Mouse (Mus musculus): Measurements from ENCODE around the gene Sucla2.
"Not testable (repeated sequence)": the region's sequence is repeated elsewhere in the genome, so short reads cannot be mapped to it uniquely, and the experiment has no call there.

Sucla2 gene

GRCm38 (mm10) chr14:73507702-73508376, 17.3 kb upstream of the Sucla2 start:
- in situ Hi-C loops (cut with MboI; ENCODE audit: low pct_unique_long_range_greater_than_20kb in 1 of 2, low sequenced_read_pairs in 2 of 2, unreplicated experiment in 1 of 2), result no loop called here

- in situ Hi-C loops (cut with MboI; ENCODE audit: low pct_unique_long_range_greater_than_20kb in 1 of 2, low sequenced_read_pairs in 2 of 2, unreplicated experiment in 1 of 2), result no loop called here
These were observed 16.3 kb upstream of the Sucla2 start for GRCm38 (mm10) chr14:73508630-73509395.

DNA sequence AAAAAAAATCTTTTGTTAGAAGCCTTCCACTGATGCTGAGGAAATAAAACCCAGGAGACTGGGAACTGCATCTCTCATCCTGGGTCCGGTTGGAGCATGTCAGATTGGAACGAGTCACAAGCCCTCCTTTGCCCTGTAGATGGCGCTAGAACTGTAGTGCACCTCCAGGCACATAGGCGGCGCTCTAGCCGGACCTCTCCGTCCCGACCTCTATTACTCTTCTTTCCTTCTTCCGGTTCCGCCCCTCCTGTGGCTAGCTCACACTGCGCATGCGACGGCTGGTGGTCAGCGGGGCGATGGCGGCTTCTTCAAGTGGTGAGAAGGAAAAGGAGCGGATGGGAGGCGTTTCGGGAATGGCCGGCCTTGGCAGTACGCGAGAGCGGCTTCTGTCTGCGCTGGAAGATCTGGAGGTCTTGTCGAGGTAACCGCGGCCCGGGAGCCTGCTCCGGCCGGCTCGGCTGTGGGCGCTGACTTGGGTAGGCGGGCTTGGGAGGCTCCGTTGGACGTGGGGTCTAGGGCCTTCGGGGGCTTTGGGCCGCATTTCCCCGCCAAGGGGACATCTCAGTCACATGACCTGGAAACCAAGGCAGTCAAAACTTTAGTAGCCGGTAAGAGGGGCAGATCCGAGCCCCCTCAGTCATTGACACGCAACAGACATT, 15.2 kb upstream of the Sucla2 start, which contains the start of gene Med4:
Gene Med4 (plus strand): TSS at position 261 of the 659 bp plus-strand sequence.
- in situ Hi-C loops (cut with MboI; ENCODE audit: low pct_unique_long_range_greater_than_20kb in 1 of 2, low sequenced_read_pairs in 2 of 2, unreplicated experiment in 1 of 2), result no loop called here

- in situ Hi-C loops (cut with MboI; ENCODE audit: low pct_unique_long_range_greater_than_20kb in 1 of 2, low sequenced_read_pairs in 2 of 2, unreplicated experiment in 1 of 2), result no loop called here
These were observed 983 bp upstream of the Sucla2 start for GRCm38 (mm10) chr14:73524136-73524535.

DNA sequence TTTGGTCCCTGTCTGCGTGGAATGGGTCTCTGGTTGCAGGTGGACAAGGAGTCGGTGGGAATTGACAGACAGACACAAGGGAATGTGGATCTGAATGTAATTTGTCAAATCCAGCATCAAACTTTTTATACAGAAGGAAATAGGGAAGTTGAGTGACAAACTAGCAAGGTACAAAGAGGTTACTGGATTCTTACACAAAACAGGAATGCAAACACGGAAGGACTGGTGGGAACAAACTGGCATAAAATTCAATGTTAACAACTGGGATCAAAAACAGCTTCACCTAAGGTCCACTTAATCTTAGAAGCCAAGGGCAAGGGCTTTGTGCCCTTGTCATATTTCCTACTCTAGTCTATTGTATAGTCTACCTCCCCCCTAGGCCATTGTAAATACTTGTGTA, 3.5 kb downstream of the Sucla2 start:
- in situ Hi-C loops (cut with MboI; ENCODE audit: low pct_unique_long_range_greater_than_20kb in 1 of 2, low sequenced_read_pairs in 2 of 2, unreplicated experiment in 1 of 2), result not testable (repeated sequence)

DNA sequence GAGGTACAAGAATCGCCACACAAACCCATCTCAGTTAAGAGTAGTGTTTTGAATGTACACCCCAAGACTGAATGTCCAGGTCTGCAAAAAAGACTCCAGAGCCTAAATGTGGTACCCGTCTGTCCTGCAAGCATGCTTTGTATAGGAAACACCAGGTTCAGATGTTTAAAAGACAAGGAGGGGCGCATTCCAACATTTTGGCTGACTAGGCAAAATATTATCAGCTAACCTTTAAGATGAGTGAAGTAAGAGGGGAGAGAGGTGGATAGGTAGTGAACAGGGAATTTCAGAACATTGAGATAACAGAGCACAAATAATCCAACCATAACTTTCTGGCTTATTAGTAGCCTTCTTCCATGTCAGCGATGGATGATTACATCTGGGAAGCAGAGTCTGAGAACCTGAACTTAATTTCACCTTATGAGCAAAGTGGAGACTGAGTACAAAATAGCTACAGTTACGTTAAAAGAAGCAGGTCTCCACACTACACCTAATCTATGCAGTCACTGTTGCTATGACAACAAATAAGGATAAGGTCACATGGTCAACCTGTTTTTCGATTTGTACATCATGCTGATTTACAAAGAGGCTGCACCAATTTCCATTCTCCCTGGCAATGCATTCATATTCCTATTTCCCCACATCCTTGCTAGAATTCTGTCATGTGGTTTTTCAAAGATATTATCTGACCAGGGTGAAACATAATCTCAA, 8.8 kb downstream of the Sucla2 start:
- in situ Hi-C loops (cut with MboI; ENCODE audit: low pct_unique_long_range_greater_than_20kb in 1 of 2, low sequenced_read_pairs in 2 of 2, unreplicated experiment in 1 of 2), result no loop called here

GRCm38 (mm10) chr14:73535641-73536040, 10.5 kb downstream of the Sucla2 start:
- in situ Hi-C loops (cut with MboI; ENCODE audit: low pct_unique_long_range_greater_than_20kb in 1 of 2, low sequenced_read_pairs in 2 of 2, unreplicated experiment in 1 of 2), result no loop called here

DNA sequence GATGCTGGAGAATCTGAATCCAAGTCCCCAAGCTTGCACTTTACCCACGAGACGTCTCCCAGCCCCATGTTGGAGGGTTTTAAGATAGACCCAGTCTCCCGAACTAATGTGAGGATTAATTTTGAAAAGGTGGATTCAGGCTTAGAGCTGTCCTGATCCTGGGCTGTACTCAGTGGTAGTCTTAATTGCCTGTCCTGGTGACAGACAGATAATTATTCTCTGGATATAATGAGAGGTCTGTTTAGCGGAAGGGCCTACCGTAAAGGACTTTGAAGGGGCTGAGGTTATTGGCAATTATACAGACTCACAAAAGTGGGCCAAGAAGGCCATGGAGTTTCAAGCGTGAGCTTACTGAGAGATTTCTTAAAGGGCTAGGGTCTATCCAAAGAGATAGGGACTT, 18.7 kb downstream of the Sucla2 start:
- in situ Hi-C loops (cut with MboI; ENCODE audit: low pct_unique_long_range_greater_than_20kb in 1 of 2, low sequenced_read_pairs in 2 of 2, unreplicated experiment in 1 of 2), result no loop called here

- in situ Hi-C loops (cut with MboI; ENCODE audit: low pct_unique_long_range_greater_than_20kb in 1 of 2, low sequenced_read_pairs in 2 of 2, unreplicated experiment in 1 of 2), result no loop called here
These were observed 21.9 kb downstream of the Sucla2 start for GRCm38 (mm10) chr14:73547034-73547433.

- in situ Hi-C loops (cut with MboI; ENCODE audit: low pct_unique_long_range_greater_than_20kb in 1 of 2, low sequenced_read_pairs in 2 of 2, unreplicated experiment in 1 of 2), result no loop called here
These were observed 22.9 kb downstream of the Sucla2 start, which contains the start of gene Nudt15 for GRCm38 (mm10) chr14:73548051-73548450. TSS of gene Nudt15 (minus strand) at chr14:73548242.

- in situ Hi-C loops (cut with MboI; ENCODE audit: low pct_unique_long_range_greater_than_20kb in 1 of 2, low sequenced_read_pairs in 2 of 2, unreplicated experiment in 1 of 2), result no loop called here
These were observed 25.2 kb downstream of the Sucla2 start for GRCm38 (mm10) chr14:73550291-73550690.

- in situ Hi-C loops (cut with MboI; ENCODE audit: low pct_unique_long_range_greater_than_20kb in 1 of 2, low sequenced_read_pairs in 2 of 2, unreplicated experiment in 1 of 2), result no loop called here
These were observed 25.6 kb downstream of the Sucla2 start for GRCm38 (mm10) chr14:73550732-73551131.

DNA sequence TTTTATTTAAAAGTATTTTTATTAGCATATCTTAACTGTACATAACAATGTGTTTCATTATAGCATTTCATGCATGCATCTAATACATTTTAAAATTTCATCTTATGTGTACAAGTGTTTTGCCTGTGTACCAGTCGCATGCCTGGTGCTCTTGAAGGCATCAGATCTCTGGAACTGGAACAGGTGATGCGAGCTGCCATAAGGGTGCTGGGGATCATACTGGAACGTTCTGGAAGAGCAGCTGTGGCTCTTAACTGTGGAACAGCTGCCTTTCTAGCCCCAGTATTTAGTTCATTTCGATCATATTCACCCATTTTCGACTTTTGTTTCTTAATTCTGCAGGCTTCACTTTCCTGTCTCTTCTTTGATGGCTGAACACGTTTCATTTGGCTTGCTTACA, 26.0 kb downstream of the Sucla2 start:
- in situ Hi-C loops (cut with MboI; ENCODE audit: low pct_unique_long_range_greater_than_20kb in 1 of 2, low sequenced_read_pairs in 2 of 2, unreplicated experiment in 1 of 2), result no loop called here

DNA sequence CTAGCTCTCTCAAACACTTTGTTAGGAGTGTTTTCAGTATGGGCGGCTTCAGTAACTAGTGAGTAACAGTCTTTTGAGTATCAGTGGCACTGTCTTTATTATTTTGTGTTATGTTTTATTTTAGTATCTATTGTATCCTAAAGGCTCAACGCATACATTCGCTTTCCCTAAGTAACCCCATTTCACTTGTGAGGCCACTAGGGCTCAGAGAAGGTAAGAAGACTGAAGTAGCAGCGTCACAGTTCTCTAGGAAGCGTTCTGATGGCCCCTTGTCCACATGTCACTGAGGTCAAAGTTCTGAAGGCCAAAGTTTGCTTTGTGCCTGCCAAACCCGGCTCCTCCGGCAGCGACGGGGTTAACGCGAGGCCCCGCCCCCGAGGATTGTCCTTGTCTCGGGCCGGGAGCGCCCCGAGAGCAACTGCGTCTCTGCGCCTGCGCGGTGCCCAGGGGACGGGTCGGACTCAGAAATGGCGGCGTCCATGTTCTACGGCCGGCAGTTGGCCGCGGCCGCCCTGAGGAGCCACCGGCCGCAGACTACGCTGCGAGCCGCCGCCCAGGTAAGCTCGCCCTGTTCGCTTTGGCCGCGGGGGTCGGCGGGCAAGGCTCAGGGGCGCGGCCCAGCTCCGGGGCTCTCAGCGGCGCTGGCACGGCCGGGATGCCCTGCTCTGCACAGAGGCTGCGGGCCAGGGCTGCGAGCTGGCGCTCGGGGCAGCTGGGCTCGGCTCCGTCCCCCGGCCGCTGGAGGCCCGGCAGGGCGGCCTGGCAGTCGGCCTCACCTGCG, 27.4 kb downstream of the Sucla2 start:
- in situ Hi-C loops (cut with MboI; ENCODE audit: low pct_unique_long_range_greater_than_20kb in 1 of 2, low sequenced_read_pairs in 2 of 2, unreplicated experiment in 1 of 2), result no loop called here

DNA sequence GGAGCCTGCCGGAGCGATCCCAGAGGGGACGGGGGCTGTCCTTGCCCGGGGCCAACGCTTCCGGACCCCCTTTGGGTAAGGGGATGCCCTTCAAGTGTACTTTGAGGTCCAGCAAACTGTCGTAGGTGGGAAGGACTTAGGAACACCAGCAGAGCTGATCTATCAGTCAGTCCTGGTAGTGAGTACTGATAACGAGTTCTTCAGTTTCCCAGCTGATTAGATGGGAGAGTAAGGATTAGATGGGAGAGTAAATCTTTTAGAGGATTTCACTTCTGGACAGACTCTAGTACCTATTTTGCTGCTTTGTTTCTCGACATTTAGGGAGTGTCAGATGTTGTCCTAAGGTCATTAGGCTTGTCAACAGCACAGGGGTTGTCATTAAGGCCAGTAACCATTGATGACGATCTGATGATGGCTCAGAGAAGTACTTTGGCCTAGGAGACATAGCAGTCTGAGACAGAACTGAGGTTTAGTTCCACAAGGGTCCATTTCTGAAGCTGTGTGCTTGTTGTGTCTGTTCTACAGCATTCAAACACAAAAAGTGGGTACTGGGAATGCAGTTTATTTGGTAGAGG, 28.1 kb downstream of the Sucla2 start:
- in situ Hi-C loops (cut with MboI; ENCODE audit: low pct_unique_long_range_greater_than_20kb in 1 of 2, low sequenced_read_pairs in 2 of 2, unreplicated experiment in 1 of 2), result no loop called here

DNA sequence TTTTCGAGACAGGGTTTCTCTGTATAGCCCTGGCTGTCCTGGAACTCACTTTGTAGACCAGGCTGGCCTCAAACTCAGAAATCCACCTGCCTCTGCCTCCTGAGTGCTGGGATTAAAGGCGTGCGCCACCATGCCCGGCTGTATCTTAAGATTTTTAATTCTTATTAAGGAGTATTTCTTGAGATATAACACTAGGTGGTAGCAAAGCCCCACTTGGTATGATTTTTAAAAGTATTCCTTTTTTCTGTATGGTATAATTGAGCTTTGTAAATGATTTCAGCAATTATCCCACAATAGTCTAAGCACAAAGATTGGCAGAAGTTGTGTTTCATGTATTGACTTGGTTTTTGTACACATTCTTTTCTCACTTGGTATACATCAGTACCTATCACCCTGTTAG, 44.7 kb downstream of the Sucla2 start:
- in situ Hi-C loops (cut with MboI; ENCODE audit: low pct_unique_long_range_greater_than_20kb in 1 of 2, low sequenced_read_pairs in 2 of 2, unreplicated experiment in 1 of 2), result not testable (repeated sequence)

GRCm38 (mm10) chr14:73571143-73571542, 46.0 kb downstream of the Sucla2 start:
- in situ Hi-C loops (cut with MboI; ENCODE audit: low pct_unique_long_range_greater_than_20kb in 1 of 2, low sequenced_read_pairs in 2 of 2, unreplicated experiment in 1 of 2), result no loop called here

DNA sequence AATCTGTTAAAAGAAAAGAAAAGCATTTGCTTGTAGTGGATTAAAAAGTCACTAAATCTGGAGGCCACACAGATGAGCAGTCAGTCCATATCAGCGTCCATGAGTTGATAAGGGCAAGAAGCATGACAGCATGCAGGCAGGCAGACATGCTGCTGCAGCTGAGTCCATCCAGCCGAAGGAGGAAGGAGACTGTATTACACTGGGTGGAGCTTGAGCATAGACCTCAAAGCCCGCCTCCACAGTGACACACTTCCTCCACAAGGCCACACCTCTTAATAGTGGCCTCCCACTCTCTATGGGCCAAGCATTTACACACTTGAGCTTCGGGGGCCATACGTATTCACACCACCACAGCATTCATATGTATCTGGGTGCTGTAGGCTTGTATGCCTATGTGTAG, 48.9 kb downstream of the Sucla2 start:
- in situ Hi-C loops (cut with MboI; ENCODE audit: low pct_unique_long_range_greater_than_20kb in 1 of 2, low sequenced_read_pairs in 2 of 2, unreplicated experiment in 1 of 2), result no loop called here
